Mouse (Mus musculus) stomach, postnatal 0 days (tissue): ENCODE measurements around the gene Mapkapk5.

ENCODE experiments used
- CTCF ChIP-seq: IDR thresholded peaks from 2 replicates; pipeline ENCODE4 v1.5.1; 2016; ENCODE audit warnings: antibody characterized with exemption, low read depth, mild to moderate bottlenecking, moderate library complexity
- EP300 ChIP-seq: optimal IDR thresholded peaks from 2 replicates; pipeline ENCODE3; 2016; ENCODE audit warnings: antibody characterized with exemption

- TF ChIP-seq EP300 (no peak), CTCF (no peak)
Observed at GRCm38 (mm10) chr5:121500719-121501118, 45.0 kb downstream of the Mapkapk5 start.
